Mouse (Mus musculus) myocyte (in vitro differentiated cells): ENCODE measurements around the gene Selenon. TPM values are rescaled to one million over a fixed set of nuclear protein-coding genes. Genes with fewer than 3 reads are reported as not detected.
A peak's percentile ranks its signal among the peaks of the same experiment; 100 is the strongest.

ENCODE experiments used
- H3K27me3 ChIP-seq: one replicate; pipeline ENCODE4 v1.6.1; 2011; ENCODE audit not compliant: control insufficient read depth, insufficient read depth, insufficient read length
- H3K36me3 ChIP-seq: one replicate; pipeline ENCODE4 v1.6.1; 2011; ENCODE audit not compliant: control insufficient read depth, insufficient read depth
- H3K4me2 ChIP-seq: one replicate; pipeline ENCODE4 v1.6.1; 2011; ENCODE audit warnings: low read depth, control low read depth
- H3K4me3 ChIP-seq: one replicate; pipeline ENCODE4 v1.5.1; 2011; ENCODE audit warnings: mild to moderate bottlenecking, control low read depth, moderate library complexity
- H3K79me2 ChIP-seq: one replicate; pipeline ENCODE4 v1.6.1; 2011; ENCODE audit not compliant: control insufficient read depth, insufficient read depth
- H3ac ChIP-seq: one replicate; pipeline ENCODE4 v1.6.1; 2011; ENCODE audit not compliant: control insufficient read depth, insufficient read length
- CEBPB ChIP-seq: IDR thresholded peaks from 2 replicates; pipeline ENCODE4 v1.6.1; 2011; ENCODE audit warnings: mild to moderate bottlenecking, moderate library complexity; ENCODE audit not compliant: poor library complexity, insufficient read depth, severe bottlenecking
- E2F4 ChIP-seq: IDR thresholded peaks from one replicate; pipeline ENCODE4 v1.6.1; 2011; ENCODE audit warnings: mild to moderate bottlenecking, control low read depth, moderate library complexity; ENCODE audit not compliant: insufficient read depth
- MAX ChIP-seq: IDR thresholded peaks from one replicate; pipeline ENCODE4 v1.6.1; 2011; ENCODE audit warnings: low read depth, mild to moderate bottlenecking, control low read depth
- MYOD1 ChIP-seq, 3 experiments: IDR thresholded peaks; one replicate each; pipeline ENCODE4 v1.6.1; 2011; ENCODE audit warnings: control low read depth in 2 of 3, low read depth in 2 of 3, mild to moderate bottlenecking in 2 of 3, moderate library complexity in 1 of 3; ENCODE audit not compliant: insufficient read length in 2 of 3, control insufficient read depth in 1 of 3
- MYOG ChIP-seq, 3 experiments: IDR thresholded peaks; one replicate each; pipeline ENCODE4 v1.6.1; 2011; ENCODE audit warnings: control low read depth in 2 of 3, low read depth in 2 of 3, mild to moderate bottlenecking in 2 of 3; ENCODE audit not compliant: insufficient read length in 2 of 3, control insufficient read depth in 1 of 3, insufficient read depth in 1 of 3
- POLR2A ChIP-seq: IDR thresholded peaks from one replicate; pipeline ENCODE4 v1.6.1; 2011; ENCODE audit warnings: low read depth, mild to moderate bottlenecking, control low read depth, moderate library complexity; ENCODE audit not compliant: insufficient read length
- POLR2AphosphoS2 ChIP-seq: IDR thresholded peaks from one replicate; pipeline ENCODE4 v1.6.1; 2011; ENCODE audit warnings: low read depth, control low read depth; ENCODE audit not compliant: insufficient read length
- REST ChIP-seq: IDR thresholded peaks from one replicate; pipeline ENCODE4 v1.6.1; 2011; ENCODE audit warnings: mild to moderate bottlenecking, control low read depth, moderate library complexity; ENCODE audit not compliant: insufficient read depth, insufficient read length
- SRF ChIP-seq: IDR thresholded peaks from one replicate; pipeline ENCODE4 v1.6.1; 2011; ENCODE audit warnings: low read depth; ENCODE audit not compliant: control insufficient read depth, insufficient read length
- TCF12 ChIP-seq: IDR thresholded peaks from one replicate; pipeline ENCODE4 v1.6.1; 2011; ENCODE audit warnings: mild to moderate bottlenecking, control low read depth; ENCODE audit not compliant: poor library complexity, insufficient read depth, severe bottlenecking
- TCF3 ChIP-seq: IDR thresholded peaks from one replicate; pipeline ENCODE4 v1.6.1; 2011; ENCODE audit warnings: low read depth, control low read depth; ENCODE audit not compliant: insufficient read length
- USF1 ChIP-seq: IDR thresholded peaks from one replicate; pipeline ENCODE4 v1.6.1; 2011; ENCODE audit warnings: low read depth, mild to moderate bottlenecking, control low read depth, moderate library complexity
- polyA plus RNA-seq: library from polyadenylated mRNA; unstranded; fragments of >200 nt; fragmentation: generic; extraction: Trizol; gene quantifications from one replicate; pipeline ENCODE4 v1.2.1, GENCODE M21; 2012; ENCODE audit warnings: missing spikeins

Selenon gene
- polyA plus RNA-seq, 1 experiment, result 35.7 TPM

DNA sequence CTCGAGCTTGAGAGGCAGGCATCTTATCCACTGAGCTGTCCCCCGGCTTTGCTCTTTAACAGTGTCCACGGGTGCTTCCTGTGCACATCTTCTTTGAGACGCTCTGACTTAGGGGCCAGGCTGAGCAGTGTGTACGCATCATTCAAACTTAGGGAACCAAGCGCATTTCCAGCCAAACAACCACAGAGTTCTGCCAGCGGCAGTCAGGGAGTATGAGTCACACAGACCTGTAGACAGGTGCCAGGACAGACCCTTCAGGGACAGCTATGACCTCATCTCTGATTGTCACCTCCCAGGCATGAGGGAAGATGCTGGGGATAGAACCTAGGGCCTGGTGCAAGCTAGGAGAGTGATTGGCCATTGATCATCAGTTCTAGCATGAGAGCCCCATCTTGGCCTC lies 7.2 kb upstream of the Selenon start:
- Histone ChIP-seq H3K4me2 (no peak overlapping the region), H3K79me2 (no peaks in the 10 kb centered on the region), H3K4me3 (no peak overlapping the region), H3K27me3 (no peaks in the 10 kb centered on the region), H3ac (no peak overlapping the region), H3K36me3 (no peaks in the 10 kb centered on the region)
- TF ChIP-seq MYOG (IDR thresholded peaks at IDR 0.05; ENCODE audit: control insufficient read depth in 1 of 3, insufficient read depth in 1 of 3, insufficient read length in 2 of 3, low read depth in 2 of 3), result peak in 1 of 3 experiments; percentile 22
- TF ChIP-seq SRF, result no peak
- peak in 2 of 3 experiments; percentile 36 to 60 for TF ChIP-seq MYOD1 (IDR thresholded peaks at IDR 0.05; ENCODE audit: control insufficient read depth in 1 of 3, insufficient read length in 2 of 3, low read depth in 2 of 3)

DNA sequence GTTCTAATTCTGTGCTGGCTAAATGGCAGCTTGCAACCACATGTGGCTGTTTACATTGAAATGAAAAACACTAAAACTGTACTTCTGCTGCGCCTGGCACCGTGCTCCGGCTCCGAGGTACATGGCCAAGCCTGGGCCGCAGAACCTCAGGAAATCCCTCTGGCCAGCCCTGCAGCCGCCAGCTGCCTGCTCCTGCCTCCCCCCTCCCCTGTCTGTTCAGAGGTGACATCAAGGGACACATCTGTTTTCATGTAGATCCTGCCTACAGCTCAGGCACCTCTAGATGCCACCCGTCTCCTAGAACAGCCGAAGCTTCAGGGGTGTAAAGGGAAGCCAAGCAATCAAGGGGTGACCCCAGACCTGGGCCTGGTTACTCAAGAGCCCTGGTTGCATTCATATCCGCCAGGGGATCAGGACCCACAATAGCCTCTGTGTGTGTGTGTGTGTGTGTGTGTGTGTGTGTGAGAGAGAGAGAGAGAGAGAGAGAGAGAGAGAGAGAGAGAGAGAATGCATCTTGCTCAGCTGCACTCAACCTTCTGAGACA lies 6.7 kb upstream of the Selenon start:
- no peak overlapping the region for H3K4me2 ChIP-seq
- no peak overlapping the region for H3K4me3 ChIP-seq
- no peak overlapping the region for H3ac ChIP-seq
- no peaks in the 10 kb centered on the region for H3K36me3 ChIP-seq
- no peaks in the 10 kb centered on the region for H3K27me3 ChIP-seq
- TF ChIP-seq POLR2AphosphoS2 (no peak), MAX (no peak), CEBPB (no peak), POLR2A (no peak), MYOG (IDR thresholded peaks at IDR 0.05; ENCODE audit: control insufficient read depth in 1 of 3, insufficient read depth in 1 of 3, insufficient read length in 2 of 3, low read depth in 2 of 3) (no peak), SRF (no peak), REST (no peak), E2F4 (no peak), MYOD1 (IDR thresholded peaks at IDR 0.05; ENCODE audit: control insufficient read depth in 1 of 3, insufficient read length in 2 of 3, low read depth in 2 of 3) (no peak), TCF3 (no peak), TCF12 (no peak), USF1 (no peak)
- H3K79me2 ChIP-seq, result no peaks in the 10 kb centered on the region

DNA sequence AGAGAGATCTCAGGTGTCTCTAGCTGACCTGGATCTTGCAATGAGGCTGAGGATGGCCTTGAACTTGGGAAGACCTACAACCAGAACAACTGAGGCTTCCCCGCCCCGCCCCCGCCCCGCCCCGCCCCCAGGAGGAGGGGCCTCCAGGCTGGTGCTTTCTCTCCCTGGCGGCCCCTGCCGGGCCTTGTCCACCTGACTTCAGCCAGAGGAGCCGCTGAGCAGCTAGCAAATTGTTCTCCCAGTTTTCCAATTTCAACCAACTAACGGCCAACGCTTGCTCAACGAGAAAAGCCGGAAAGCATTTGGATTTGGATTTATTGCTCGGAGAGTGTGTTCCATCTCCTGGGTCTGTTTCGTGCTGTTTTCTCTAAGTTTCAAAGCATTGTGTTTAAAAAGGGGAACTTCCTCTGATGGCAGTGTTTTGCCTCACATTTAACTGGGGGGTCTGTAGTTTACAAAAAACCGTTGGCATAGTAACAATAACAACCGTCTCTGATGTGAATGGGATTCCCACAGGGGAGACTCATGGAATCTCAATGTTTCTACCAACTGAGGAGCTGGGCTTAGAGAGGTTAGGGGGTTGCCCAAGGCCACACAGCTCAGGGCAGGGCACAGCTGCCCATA lies 5.8 kb upstream of the Selenon start:
- Histone ChIP-seq H3K79me2 (no peaks in the 10 kb centered on the region), H3K4me3 (no peak overlapping the region), H3K27me3 (no peaks in the 10 kb centered on the region), H3K4me2 (no peak overlapping the region), H3K36me3 (no peaks in the 10 kb centered on the region), H3ac (no peak overlapping the region)
- TF ChIP-seq USF1 (no peak), CEBPB (no peak), MYOG (IDR thresholded peaks at IDR 0.05; ENCODE audit: control insufficient read depth in 1 of 3, insufficient read depth in 1 of 3, insufficient read length in 2 of 3, low read depth in 2 of 3) (no peak), SRF (no peak), REST (no peak), E2F4 (no peak), MAX (no peak), MYOD1 (IDR thresholded peaks at IDR 0.05; ENCODE audit: control insufficient read depth in 1 of 3, insufficient read length in 2 of 3, low read depth in 2 of 3) (no peak), POLR2AphosphoS2 (no peak), TCF12 (no peak), TCF3 (no peak), POLR2A (no peak)

DNA sequence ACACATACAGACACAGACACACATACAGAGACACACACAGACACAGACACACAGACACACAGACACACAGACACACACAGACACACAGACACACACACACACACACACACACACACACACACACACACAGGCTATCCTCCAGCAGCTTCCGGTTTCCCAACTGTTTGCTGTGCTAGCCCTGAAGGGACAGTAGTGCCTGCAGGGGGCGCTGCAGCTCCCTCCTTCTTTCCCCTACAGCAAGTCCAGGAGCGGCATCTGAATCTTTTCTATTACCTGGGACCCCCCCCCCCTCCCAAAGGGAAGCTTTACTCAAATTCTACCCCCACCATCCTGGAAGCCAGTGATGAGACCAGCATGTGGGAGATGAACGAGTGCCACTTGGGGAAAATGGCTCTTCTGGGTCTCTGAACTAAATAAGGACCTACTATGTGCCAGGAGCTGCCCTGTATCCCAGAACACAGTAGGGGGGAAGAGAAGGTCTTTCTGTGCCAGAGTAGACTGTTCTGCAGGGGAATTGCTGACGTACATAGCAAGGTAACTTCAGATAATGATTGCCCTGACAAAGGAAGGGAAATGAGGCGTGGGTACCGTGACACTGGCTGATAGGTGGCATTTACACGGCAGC lies 4.1 kb upstream of the Selenon start:
- H3K36me3 ChIP-seq, result no peaks in the 10 kb centered on the region
- no peak overlapping the region for H3ac ChIP-seq
- H3K27me3 ChIP-seq, result no peaks in the 10 kb centered on the region
- no peak overlapping the region for H3K4me2 ChIP-seq
- no peak for TF ChIP-seq POLR2A
- TF ChIP-seq SRF, result no peak
- TF ChIP-seq MAX, result no peak
- no peak for TF ChIP-seq REST
- no peak for TF ChIP-seq TCF3
- no peak for TF ChIP-seq USF1
- TF ChIP-seq MYOD1 (IDR thresholded peaks at IDR 0.05; ENCODE audit: control insufficient read depth in 1 of 3, insufficient read length in 2 of 3, low read depth in 2 of 3), result no peak
- TF ChIP-seq E2F4, result no peak
- TF ChIP-seq MYOG (IDR thresholded peaks at IDR 0.05; ENCODE audit: control insufficient read depth in 1 of 3, insufficient read depth in 1 of 3, insufficient read length in 2 of 3, low read depth in 2 of 3), result no peak
- no peak for TF ChIP-seq TCF12
- TF ChIP-seq POLR2AphosphoS2, result no peak
- no peak for TF ChIP-seq CEBPB
- H3K79me2 ChIP-seq, result peaks cover 6% of the 10 kb centered on the region
- H3K4me3 ChIP-seq, result no peak overlapping the region

DNA sequence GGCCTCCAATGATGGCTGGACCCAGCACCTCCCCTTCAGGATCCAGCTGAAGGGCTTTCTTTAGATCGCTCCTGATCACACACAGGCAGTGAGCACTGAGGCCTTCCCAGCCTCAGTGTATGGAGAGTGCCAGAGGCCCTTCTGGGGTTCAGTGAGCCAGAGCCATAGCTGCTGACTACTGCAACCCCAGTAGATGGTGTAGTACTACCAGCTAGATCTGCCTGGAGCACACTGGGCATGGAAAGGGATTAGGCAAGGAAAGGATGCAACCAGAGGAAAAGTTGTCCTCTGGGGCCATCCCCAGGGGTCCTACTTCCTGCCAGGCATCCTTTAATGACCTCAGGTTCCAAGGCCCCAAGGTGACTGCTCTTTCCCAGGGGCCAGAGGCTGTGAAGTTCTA lies 1.7 kb upstream of the Selenon start:
- Histone ChIP-seq H3K4me3 (no peak overlapping the region), H3K79me2 (peaks cover 13% of the 10 kb centered on the region), H3ac (no peak overlapping the region), H3K27me3 (no peaks in the 10 kb centered on the region), H3K4me2 (no peak overlapping the region), H3K36me3 (no peaks in the 10 kb centered on the region)
- TF ChIP-seq POLR2AphosphoS2 (no peak), MYOG (IDR thresholded peaks at IDR 0.05; ENCODE audit: control insufficient read depth in 1 of 3, insufficient read depth in 1 of 3, insufficient read length in 2 of 3, low read depth in 2 of 3) (no peak), E2F4 (no peak), USF1 (no peak), MYOD1 (IDR thresholded peaks at IDR 0.05; ENCODE audit: control insufficient read depth in 1 of 3, insufficient read length in 2 of 3, low read depth in 2 of 3) (no peak), SRF (no peak), CEBPB (no peak), TCF3 (no peak), MAX (no peak), POLR2A (no peak), TCF12 (no peak), REST (no peak)
